Mouse (Mus musculus) liver, embryonic 14 days (tissue): ENCODE data around the gene Stx5a. TPM values are rescaled to one million over a fixed set of nuclear protein-coding genes. Genes with fewer than 3 reads are reported as not detected.

Experiments used
- polyA plus RNA-seq: library from polyadenylated mRNA; depleted of rRNA; stranded (reverse); fragments of >200 nt; gene quantifications from 2 replicates; pipeline ENCODE4 v1.2.3, GENCODE M21; 2012; rRNA removed

Gene Stx5a
- polyA plus RNA-seq: 31.7 and 36.3 TPM in 2 replicates

DNA sequence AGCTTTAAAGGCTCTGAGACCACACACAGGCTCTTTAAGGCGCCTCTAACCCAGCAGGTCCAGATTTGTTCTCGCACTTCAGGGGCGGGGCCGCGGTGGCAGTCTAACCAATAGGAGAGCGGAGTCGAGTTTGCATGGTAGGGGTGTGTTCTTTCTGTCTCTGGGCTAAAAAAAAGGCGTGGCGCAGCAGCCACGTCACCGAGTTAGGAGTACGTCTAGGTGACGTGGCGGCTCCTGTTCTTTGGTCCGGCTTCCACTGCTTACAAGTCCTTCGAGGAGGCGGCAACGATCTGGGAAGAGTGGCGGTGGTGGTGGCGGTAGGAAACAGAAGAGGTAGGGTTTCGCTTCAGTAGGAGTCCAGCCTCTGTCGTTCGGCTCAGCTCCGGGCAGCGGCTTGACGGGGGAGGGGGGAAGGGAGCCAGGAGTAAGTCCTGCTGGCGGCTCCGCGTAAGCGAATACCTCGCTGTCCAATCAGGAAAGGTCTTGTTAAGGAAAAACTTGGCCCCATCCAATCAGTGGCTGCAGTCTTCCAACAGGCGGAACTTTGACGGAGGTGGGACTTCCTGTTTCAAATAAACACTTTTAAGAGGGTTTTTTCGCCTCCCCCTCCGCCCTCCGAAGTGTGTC lies at the start of gene Stx5a:
Gene Stx5a (plus strand): TSS at position 171 of the 627 bp plus-strand sequence.

DNA sequence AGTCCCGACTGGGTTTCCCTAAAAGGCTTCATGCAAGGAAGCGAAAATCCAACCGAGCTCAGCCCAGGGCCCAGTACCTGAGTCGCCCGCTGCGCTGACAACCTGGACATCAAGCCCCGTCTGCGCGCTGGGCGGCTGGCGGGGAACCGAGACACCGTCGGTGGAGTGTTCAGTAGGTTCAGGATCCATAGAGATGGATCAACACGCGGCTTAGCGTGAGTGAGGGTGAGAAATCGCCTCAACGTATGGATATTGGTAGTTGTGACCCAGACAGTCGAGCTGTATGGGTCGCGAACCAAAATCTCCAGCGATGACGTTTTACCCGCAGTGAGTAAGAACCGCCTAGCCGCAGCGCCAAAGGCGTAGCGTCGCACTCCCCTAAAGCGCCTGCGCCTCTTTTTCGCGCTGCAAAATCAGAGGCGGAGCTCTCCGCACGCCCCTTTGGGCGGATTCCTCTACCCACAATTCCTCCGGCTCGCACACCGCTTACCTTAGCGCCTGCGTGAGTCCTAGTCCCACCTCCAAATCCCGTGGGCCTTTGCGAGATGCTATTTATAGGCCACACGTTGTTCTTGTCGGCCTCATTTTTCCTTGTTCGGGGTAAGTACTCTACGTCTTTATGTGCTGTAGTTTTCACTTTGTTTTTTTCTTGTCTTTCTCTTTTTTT lies 18.2 kb upstream of the Stx5a start, which contains the start of gene Slc3a2:
Gene Slc3a2 (minus strand): TSS at position 463 of the 667 bp plus-strand sequence.

DNA sequence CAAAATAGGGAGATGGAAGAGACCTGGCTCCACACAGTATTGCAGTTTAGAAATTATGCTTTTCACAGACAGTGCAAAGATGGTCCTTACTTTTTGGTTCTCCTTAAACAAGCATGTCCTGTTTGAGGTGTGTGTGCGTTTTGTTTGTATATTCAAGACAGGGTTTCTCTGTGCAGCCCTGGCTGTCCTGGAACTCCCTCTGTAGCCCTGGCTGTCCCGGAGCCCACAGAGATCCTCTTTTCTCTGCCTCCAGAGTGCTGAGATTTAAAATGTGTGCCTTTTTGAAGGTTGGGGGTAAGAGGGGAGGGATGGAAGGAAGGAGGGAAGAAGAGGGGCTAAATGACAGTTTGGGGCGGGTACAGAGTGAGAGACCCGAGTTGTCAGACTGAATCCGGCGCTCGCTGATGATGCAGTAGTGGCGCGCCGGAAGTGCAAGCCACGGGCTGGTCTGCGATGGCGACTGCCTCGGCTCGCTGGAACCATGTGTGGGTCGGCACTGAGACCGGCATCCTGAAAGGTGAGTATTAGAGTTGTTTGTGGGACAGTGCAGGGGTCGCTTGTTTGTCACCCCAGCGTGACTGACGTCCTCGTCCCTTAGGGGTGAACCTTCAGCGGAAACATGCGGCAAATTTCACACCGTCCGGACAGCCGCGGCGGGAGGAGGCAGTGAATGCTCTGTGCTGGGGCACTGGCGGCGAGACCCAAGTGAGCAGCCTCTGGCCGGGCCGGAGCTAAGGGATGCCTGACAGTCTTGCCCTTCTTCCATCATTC lies 5.6 kb upstream of the Stx5a start, which contains the start of gene Wdr74:
Gene Wdr74 (plus strand): TSS at position 439 of the 771 bp plus-strand sequence.

DNA sequence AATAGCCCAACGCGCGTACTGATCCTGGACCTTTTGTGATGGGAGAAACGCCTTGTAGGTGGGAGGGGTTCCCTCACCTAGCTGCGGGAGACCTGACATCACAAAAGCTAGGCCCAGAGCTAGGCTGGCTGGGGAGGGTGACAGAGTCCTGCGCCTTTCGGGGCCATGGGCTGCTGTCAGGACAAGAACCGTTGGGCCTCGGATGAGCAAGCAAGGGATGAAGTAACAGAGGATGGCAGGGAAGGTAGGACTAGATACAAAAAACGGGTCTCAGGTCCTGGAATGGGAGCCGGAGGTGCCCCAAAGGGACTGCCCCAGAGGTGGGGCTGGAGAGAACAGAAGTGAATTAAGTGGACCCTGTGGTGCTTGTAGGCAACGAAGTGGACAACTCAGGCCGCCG lies 610 bp upstream of the Stx5a start, which contains the start of gene 1700092M07Rik:
Gene 1700092M07Rik (plus strand): TSS at position 116 of the 400 bp plus-strand sequence.

DNA sequence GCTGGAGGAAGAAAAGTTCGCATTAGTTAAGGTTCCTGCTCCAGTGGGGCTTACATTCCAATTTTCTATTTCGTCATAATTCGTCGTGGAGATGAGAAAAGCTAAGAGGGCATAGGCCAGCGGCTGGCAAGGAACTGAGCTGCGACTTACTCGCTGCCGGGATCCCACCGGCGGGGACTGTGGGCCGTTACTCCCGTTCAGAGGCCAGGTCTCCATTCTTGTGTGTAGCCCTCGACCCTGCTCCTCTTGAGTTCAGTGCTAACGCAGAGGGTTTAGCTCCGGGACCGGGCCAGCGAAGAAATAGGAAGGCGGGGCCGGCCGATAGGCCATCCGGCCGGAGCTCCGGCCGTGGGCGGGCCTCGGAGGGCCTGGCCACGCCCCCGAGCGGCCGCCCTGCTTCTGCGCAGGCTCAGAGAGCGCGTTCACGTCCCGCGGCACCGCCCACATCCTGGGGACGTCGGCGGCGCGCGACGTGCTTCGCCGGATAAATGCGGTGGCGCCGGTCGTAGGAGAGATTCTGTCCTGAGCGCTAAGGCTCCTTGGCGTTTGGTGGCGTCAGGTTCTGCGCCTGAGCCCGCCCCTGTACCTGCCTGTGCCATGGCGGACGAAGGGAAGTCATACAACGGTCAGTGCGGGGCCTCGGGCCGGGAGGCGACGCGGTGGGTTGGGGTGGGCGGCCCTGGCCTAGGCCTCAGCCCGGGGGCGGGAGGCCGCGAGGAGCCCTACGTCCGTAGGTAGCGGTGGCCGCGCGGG lies 15.6 kb downstream of the Stx5a start, which contains the start of gene Nxf1:
Gene Nxf1 (plus strand): TSS at position 439 of the 753 bp plus-strand sequence.

GRCm38 (mm10) chr19:8770567-8771270 lies 29.5 kb downstream of the Stx5a start, which contains the start of gene Tmem223:
TSS of gene Tmem223 (plus strand) at chr19:8770996.

DNA sequence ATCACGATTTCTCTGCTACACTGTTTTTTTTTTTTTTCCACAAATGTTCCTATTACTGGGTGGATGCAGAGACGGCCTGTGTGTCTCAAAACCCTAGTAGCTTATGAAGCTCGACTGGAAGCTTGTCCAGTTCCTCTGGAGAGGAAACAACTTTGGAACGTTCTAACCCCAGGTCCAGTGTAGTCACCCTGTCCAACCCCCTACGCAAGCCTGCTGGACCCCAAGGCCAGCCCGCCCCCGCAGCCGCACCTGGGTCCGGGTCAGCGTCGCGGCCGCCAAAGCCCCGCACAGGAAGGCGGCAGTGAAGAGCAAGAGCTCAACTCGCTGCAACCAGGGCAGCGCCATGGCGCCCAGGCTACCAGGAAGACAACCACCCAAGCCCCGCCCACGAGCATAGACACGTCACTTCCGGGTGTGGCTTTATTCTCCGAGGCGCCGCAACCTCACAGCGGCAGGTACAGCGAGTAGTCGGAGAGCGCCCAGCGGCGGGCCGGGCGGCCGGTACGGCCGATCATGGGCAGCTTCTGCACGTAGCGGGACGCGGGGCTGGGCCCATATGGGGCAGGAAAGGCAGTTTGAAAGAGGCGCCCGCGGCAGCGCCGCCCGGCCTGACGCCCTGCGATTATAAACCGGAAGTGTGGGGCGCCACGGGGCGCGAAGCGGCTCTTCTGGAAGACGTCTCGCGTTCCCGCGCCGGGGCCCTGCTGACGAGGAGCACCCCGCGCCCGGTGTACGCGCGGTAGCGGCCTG lies 33.0 kb downstream of the Stx5a start, which contains the start of gene Tmem179b:
Gene Tmem179b (minus strand): TSS at position 382 of the 750 bp plus-strand sequence.

GRCm38 (mm10) chr19:8786008-8786781 lies 45.0 kb downstream of the Stx5a start, which contains the start of gene Taf6l:
TSS of gene Taf6l (minus strand) at chr19:8786417.

DNA sequence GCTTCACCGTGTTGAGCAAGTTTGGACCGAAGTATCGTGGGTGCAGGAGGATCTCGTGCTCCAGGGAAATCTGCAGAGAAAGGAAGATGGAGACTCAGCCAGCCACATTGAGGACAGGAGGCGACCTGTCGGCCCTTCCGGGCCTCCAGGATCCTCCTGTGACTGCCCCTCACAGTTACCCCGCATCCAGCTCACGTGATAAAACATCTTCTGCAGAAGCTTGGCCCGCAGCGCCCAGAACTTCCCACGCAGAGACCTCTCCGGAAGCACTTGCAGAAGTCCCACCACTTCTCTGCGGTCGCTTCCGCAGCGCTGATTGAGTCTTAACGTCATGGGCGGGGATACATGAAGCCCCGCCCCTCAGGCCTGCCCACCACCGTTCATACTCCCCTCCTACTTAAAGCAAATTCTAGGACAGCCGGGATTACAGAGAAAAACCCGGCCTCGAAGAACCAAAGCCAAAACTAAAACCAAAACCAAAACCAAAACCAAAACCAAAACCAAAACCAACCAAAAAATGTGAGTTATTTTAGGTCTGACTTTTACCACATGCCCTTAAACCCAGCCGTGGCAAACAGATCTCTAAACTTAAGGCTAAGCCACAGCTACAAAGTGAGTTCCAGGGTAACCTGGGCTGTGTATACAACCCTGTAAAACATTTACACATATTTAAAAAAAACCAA lies 57.2 kb downstream of the Stx5a start, which contains the start of gene Polr2g:
Gene Polr2g (minus strand): TSS at position 314 of the 683 bp plus-strand sequence.

GRCm38 (mm10) chr19:8802130-8802821 lies 61.1 kb downstream of the Stx5a start, which contains the start of gene Zbtb3:
TSS of gene Zbtb3 (plus strand) at chr19:8802555.

Other genes starting within 250 kb of the Stx5a start
- 1.4 and 1.6 TPM in 2 replicates for gene Slc22a8, start 150.2 kb upstream of the Stx5a start, polyA plus RNA-seq
- not detected in 2 replicates for gene Slc22a6, start 123.4 kb upstream of the Stx5a start, polyA plus RNA-seq
- not detected in 2 replicates for gene Chrm1, start 77.6 kb upstream of the Stx5a start, polyA plus RNA-seq
- gene Slc3a2, start 18.0 kb upstream of the Stx5a start, polyA plus RNA-seq: 81.8 and 84.2 TPM in 2 replicates
- gene Wdr74, start 5.6 kb upstream of the Stx5a start, polyA plus RNA-seq: 32.2 and 39.3 TPM in 2 replicates
- 0.75 and 1.0 TPM in 2 replicates for gene 1700092M07Rik, start 695 bp upstream of the Stx5a start, polyA plus RNA-seq
- gene Nxf1, start 15.7 kb downstream of the Stx5a start, polyA plus RNA-seq: 85.1 and 95.1 TPM in 2 replicates
- 33.9 and 43.4 TPM in 2 replicates for gene Tmem223, start 29.6 kb downstream of the Stx5a start, polyA plus RNA-seq
- gene Tmem179b, start 33.1 kb downstream of the Stx5a start, polyA plus RNA-seq: 51.7 and 63.6 TPM in 2 replicates
- 7.1 and 8.8 TPM in 2 replicates for gene Taf6l, start 45.0 kb downstream of the Stx5a start, polyA plus RNA-seq
- gene Polr2g, start 57.2 kb downstream of the Stx5a start, polyA plus RNA-seq: 57.0 and 60.6 TPM in 2 replicates
- gene Zbtb3, start 61.1 kb downstream of the Stx5a start, polyA plus RNA-seq: 0.74 and 1.0 TPM in 2 replicates
- 16.9 and 19.7 TPM in 2 replicates for gene Ttc9c, start 77.9 kb downstream of the Stx5a start, polyA plus RNA-seq
- 42.8 and 44.0 TPM in 2 replicates for gene Hnrnpul2, start 78.6 kb downstream of the Stx5a start, polyA plus RNA-seq
- gene AC129217.1, start 88.4 kb downstream of the Stx5a start, polyA plus RNA-seq: 1.3 and 1.5 TPM in 2 replicates
- 15.4 and 21.0 TPM in 2 replicates for gene Bscl2, start 96.1 kb downstream of the Stx5a start, polyA plus RNA-seq
- 0.01 and 0.05 TPM in 2 replicates for gene Gng3, start 97.8 kb downstream of the Stx5a start, polyA plus RNA-seq
- gene Lrrn4cl, start 109.4 kb downstream of the Stx5a start, polyA plus RNA-seq: 0.12 TPM in 2 replicates
- gene Ubxn1, start 130.1 kb downstream of the Stx5a start, polyA plus RNA-seq: 66.5 and 70.7 TPM in 2 replicates
- gene Uqcc3, start 139.5 kb downstream of the Stx5a start, polyA plus RNA-seq: 24.0 and 25.5 TPM in 2 replicates
- gene Lbhd1, start 142.3 kb downstream of the Stx5a start, polyA plus RNA-seq: 3.7 and 4.3 TPM in 2 replicates
- gene Gm49403, start 142.5 kb downstream of the Stx5a start, polyA plus RNA-seq: not detected in 2 replicates
- gene 1810009A15Rik, start 147.4 kb downstream of the Stx5a start, polyA plus RNA-seq: 56.4 and 61.7 TPM in 2 replicates
- 0.08 TPM in 1 of 2 replicates, not detected in the other for gene Gm49416, start 147.5 kb downstream of the Stx5a start, polyA plus RNA-seq
- gene Ints5, start 151.6 kb downstream of the Stx5a start, polyA plus RNA-seq: 10.3 and 12.8 TPM in 2 replicates
- gene Ganab, start 156.7 kb downstream of the Stx5a start, polyA plus RNA-seq: 44.2 and 53.9 TPM in 2 replicates
- 22.5 and 27.4 TPM in 2 replicates for gene B3gat3, start 179.0 kb downstream of the Stx5a start, polyA plus RNA-seq
- 1.9 and 2.8 TPM in 2 replicates for gene Rom1, start 187.9 kb downstream of the Stx5a start, polyA plus RNA-seq
- gene Eml3, start 188.1 kb downstream of the Stx5a start, polyA plus RNA-seq: 9.7 and 11.0 TPM in 2 replicates
- 20.0 and 28.3 TPM in 2 replicates for gene Mta2, start 200.5 kb downstream of the Stx5a start, polyA plus RNA-seq
- gene Tut1, start 212.4 kb downstream of the Stx5a start, polyA plus RNA-seq: 9.8 and 10.6 TPM in 2 replicates
- 194 and 208 TPM in 2 replicates for gene Eef1g, start 225.6 kb downstream of the Stx5a start, polyA plus RNA-seq
- gene Ahnak, start 247.9 kb downstream of the Stx5a start, polyA plus RNA-seq: 0.90 and 1.2 TPM in 2 replicates